Mouse (Mus musculus) frontal cortex, postnatal 36 days (tissue): ENCODE data around the gene Matn1.

Experiments used
- DNase-seq, 2 experiments: peaks; one replicate each; pipeline ENCODE4 v3.0.0; 2022; ENCODE audit warnings: low spot score in 2 of 2

The Matn1 gene

DNA sequence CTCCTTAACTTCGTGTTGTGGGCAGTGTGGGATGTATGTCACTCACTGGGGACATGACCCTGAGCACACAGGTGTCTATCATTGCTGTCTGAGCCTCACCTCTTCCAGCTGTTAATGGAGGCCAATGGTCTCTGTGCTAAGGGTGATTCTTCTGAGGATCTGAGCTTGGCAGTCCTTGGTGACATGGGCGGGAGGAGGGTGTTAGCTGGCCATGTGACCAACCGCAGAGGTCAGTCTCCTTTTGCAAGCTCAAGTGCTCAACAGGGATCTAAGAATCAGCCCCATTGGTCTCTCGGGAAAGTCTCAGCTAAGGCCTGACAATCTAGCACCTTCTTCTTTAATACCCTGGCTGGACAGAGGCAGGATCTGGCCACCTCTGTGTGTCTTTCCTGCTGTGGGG is 26.6 kb upstream of the Matn1 start:
- DNase-seq, result no peak

DNA sequence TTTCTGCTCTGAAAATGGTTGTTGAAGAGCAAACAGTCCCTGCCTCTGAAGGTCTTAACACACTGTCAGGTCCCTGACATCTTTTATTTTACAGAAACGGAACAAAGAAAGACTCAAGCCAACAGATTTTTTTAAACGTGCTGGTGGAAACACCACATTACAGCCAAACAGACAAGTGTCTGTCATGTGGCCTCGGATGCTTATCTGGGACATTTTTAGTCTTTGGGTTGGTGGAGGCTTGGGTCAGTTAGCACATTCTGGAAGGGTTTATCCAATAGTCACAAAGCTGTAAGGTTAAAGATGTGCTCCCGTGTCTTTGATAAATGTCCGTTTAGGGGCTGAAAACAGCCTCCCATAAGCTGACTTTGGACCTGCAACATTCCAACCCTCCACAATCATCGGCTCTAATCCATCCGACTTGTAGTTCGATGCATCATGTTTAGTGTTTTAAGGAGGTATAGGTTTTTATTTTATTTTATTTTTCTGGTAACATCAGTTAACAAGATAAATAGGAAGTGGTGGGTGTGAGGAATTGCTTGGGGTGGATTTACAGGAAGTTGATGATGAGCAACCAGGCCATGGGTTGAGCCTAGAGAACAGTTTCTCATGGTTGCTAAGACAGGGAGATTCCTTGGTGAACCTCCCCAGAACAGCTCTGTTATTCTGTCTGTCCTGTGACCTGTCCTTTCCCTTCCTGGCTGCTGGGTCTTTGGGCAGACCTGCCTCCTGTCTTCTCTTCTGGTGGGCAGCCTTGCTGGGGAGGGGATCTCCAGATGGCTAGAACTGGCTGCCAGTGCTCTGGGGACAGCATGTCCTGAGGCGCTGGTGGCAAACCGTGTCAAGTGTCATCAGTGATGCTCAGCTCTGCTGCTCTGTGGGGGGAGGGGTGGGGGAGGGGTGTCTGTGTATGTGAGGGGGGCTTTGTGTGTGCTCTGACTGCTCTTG is 25.1 kb upstream of the Matn1 start:
- DNase-seq, result no peak

DNA sequence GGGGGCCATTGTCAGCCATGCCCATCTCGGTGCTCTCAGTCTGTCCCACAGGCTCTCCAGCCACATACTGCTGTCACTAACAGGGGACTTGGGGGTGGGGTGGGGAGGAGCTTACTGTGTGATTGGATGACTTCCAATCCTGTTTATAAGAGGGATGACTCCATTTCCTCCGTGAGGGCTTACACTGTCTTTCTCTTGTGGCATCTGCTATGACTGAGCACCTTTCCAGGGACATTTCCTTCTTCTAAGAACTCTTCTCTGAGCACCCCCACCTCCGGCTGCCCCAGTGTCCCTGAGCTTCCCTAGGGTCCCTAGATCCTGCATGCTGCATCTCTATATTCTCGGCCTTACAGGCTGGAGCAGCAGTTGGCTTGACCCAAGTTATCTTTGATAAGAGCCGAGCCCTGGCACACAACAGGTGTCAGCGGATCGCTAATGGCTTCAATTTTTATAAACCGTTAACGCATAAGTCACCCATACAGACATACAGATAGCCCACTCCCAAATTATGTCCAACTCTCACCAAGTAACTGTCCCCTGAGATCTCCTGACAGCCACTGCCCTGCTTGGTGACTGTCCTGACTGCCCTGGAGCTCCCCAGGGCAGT is 24.3 kb upstream of the Matn1 start:
- DNase-seq, result no peak

DNA sequence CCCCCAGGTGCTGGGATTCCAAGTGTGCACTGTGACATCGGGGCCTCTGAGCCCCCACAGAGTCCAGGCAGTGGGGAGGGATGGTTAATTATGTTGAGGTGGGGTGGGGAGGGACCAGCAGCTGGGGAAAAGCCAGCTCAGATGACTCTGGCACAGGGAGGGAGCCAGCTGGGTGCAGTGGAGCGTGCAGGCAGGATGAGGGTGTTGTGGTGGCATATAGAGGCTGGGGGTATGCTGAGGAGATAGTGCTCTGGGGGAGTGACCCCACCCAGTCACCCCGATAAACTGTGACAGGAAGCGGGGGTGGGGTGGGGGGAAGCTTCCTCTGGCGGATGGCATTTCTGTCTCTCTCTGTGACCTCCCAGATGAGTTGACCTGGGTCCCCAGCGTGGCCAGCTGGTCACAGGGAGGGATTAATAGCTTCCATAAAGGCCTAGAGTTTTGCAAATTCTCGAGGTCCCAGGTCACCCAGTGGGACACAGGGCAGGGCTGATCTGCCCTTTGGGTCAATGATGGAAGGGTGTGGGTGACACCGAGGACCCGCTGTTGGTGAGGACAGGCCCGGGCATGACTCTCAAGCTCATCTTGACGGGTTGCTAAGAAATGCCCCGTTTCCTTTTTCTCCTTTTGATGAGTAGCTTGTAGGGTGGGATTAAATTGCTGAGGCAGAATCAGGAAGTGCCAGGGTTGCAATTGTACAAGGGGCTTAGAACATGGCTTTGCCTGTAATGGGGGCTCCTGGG is 23.1 kb upstream of the Matn1 start:
- DNase-seq, result no peak

DNA sequence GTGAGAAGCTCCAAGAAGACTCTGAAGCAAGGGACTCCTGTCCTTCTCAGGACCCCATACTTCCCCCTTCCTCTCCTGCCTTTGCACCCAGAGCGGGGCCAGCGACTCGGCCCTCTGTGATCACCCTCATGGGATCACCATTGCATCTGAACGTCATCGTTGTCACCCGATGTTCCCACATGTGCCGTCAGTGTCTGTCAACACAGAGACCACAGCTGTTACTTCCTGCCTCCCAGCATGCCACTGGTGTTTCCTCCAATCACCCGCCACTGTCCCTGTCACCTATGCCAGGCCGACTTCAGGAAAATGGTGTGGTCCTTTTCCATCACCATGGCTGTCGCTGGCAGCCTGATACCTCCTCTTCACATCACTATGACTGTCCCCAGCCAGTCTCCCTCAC is 22.2 kb upstream of the Matn1 start:
- DNase-seq, result no peak

DNA sequence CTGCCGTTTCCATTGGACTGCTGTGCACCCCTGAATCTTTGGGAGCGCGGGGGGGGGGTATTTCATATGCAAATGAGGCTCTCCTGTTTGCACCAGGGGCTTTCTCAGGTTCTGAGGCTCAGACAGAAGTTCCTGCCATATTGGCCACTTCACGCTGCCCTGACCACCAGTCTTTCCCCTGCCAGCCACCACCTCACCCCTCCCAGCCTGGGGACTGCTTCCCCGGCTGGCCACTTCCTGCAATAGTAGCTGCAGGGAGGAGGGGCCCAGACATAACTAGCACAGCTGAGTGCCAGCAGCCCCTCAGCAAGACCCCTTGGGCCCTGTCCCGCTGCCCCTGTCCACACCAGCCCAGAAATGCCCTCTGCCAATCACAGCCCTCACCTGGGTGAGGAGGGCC is 17.9 kb upstream of the Matn1 start:
- no peak for DNase-seq

DNA sequence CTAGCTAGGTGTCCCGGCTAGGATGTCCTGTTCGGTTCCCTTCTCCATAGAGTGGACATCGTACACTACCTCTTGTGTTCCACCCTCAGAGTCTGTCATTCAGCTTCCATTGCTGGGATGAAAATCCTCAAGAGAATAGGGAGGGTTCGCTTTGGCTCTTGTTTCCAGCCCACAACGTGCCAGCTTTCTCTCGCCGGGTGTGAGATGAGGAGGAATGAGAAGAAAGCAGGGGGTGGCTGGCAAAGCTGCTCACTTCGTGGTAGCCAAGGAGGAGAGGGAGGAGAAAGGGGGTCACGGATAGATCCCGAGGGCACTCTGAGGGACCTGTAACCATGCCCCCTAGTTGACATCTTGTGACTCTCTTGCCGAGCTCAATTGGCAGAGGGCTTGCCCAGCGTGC is 16.4 kb upstream of the Matn1 start:
- DNase-seq, result peak; percentile 42 to 53

DNA sequence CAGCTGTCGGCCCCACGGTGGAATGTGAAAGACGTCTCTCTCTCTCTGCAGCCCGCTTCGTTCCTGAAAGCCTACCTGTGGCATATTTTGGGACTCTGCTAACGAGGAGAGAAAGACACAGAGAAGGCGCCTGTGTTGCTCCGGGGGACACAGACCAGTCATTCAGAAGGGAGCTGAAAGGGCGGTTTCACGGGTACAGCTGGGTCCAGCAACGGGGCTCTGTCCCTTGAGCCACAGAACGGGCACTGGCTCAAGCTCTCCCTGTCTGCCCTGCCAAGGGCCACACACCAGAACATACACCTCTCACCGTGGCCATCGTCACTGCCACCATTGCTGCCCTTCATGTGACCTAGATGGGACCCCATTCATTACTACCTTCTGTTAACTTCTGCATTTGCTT is 1.5 kb upstream of the Matn1 start:
- DNase-seq, result no peak

DNA sequence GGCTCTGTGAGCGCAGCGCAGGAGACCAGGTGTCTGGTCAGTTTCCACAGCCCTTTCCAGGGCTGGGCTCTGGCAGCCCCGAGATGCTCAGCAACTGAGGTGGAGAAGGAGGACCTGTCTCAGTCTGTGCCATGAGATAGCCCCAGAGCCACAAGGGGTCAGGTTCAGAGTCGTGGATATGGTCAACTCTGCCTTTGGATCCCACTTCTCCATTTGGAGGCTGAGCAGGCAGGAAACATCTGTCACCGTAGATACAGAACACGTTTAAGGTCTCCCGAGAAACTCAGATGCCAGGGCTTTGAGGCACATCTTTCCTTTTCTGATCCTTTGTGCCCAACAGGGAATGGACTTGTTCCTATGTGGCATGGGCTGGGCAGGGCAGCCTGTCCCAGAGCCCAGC is 594 bp downstream of the Matn1 start:
- DNase-seq, result no peak

DNA sequence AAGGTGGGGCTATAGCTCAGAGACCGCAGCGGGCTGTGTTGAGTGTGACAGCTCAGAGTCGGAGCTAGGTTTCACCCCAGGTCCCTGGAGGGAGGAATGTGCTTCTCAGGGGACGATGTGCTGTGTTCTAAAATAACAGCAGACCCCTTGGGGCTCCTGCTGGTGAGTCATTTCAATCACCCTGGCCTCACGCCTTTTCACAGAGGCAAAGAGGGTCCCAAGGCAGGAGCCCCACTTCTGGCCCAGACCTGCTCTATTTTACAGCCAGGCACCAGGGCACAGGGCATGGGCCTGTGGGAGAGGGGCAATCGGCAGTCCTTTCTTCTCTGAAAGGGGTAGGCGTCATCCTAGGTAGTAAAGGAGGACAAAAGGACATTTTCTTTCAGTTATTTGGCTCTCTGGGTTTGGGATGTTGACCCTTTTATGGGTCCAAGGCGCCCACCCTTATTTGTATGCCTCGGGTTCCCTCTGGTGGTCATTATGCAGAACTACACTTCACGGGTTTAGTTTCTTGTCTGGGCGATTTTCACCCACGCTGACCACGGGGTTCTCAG is 3.0 kb downstream of the Matn1 start:
- peak in 1 of 2 experiments; percentile 26 for DNase-seq

DNA sequence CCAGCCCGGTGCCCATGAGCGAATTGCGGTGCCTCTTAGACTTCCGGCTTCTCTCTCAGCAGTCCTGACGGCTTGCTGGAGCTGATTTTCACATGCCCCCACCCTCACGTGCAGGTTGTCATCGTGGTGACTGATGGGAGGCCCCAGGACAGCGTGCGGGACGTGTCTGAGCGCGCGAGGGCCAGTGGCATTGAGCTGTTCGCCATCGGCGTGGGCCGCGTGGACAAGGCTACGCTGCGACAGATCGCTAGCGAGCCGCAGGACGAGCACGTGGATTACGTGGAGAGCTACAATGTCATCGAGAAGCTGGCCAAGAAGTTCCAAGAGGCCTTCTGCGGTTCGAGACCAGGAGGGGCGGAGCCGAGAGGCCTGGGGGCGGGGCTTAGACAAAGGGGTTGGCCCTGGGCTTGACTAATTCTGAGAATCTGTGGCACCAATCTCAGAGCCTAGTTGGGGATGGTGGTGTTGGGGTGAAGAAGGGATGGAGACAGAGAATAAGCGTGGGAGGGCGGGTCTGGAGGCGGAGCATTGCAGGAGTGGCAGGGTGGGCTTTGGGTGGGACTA is 5.7 kb downstream of the Matn1 start:
- no peak for DNase-seq

DNA sequence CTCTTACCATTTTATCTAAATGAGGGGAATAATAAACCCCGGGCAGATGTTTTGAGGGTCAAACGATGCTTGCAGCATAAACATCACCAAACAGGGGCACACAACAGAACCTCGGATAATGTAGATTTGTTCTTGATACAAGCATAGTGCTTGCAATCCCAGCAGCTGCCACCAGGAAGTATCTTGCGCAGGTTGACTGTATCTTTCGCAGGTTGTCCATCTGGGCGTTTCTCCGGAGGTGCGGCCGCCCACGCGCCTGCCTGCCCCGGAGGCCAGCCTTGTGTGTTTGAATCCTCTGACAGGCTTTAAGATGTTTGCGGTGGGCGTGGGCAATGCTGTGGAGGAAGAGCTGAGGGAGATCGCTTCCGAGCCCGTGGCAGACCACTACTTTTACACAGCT is 8.3 kb downstream of the Matn1 start:
- DNase-seq, result peak; percentile 36 to 49

DNA sequence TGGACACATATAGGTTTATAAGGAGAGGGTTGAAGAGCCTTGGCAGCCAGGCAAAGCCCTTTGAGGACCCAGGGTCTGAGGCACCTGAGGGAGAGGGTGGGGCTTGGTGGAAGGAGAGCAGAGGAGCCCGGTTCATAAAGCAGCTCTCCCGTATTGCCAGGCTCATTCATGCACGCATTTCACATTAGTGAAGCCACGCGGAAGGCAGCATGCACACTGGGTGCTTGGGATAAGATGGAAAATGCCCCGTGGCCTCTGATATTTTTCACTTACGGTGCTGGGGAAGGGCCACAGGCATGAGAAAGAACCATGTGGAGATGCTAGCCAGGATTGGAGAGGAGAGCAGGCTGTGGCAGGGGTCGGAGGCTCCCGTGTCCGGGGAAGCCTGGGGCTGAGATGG is 13.0 kb downstream of the Matn1 start:
- DNase-seq, result no peak

DNA sequence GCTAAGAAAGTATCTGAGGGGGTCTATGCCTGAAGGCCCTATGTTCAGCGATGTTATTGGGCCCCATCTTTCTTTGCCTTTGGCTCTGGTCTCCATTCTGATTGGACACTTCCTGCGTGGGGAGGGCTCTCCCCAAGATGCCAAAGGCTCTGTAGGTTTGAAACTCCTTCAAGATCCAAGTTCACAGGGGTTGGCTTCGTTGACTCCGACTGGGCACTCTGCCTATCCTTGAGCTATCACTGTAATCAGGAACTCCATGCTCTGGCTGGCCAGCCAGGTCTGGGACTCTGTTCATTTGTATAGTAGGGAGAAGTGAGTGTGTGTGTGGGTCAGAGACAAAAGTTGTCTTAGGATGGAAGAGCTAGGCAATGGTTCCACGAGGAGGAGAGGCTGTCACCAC is 14.6 kb downstream of the Matn1 start:
- DNase-seq, result no peak

DNA sequence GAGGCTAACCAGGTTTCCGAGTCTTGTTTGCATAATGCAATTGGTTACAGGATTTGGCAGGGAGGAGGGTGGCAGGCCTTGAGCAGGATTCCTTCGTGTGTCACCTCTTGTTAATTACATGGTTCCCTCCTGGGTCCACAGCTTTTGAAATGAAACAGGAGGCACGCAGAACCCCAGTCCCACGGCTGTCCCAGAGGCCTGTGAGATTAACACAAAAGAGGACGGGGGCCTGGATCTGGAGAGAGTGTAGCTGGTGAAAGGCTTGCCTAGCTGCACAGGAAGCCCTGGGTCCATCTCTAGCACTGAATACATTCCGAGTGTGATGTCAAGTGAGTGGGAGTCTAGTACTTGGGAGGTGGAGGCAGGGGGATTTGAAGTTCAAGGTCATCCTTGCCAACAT is 15.5 kb downstream of the Matn1 start:
- DNase-seq, result no peak

DNA sequence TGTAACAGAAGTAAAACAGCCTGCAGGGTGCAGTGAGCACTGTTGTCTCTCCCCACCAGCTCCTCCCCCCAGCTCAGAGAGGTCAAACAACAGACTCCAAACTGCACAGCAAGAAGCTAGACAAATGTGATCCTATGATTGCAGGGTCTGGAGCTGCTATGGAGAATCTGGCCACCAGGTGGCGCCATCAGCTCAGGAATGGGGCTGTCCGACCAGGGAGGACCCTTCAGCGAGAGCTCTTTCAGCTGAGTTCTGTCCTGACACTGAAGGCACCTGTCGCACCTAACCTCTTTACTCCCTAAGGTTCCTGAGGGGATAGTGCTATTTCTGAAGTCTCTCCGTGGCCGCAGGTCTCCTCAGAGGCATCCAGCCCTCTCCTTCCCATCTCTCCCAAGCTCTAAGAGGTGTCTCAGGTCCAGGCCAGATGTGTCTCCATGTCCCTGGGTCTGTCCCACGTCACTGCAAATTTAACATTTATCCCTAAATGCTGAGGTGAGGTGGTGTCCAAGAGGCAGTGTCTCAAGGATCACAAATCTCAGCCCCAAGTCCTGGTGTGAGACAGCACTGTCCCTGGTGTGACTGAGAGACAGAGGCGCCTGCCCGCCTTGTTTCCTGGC is 16.0 kb downstream of the Matn1 start:
- peak; percentile 88 to 90 for DNase-seq

DNA sequence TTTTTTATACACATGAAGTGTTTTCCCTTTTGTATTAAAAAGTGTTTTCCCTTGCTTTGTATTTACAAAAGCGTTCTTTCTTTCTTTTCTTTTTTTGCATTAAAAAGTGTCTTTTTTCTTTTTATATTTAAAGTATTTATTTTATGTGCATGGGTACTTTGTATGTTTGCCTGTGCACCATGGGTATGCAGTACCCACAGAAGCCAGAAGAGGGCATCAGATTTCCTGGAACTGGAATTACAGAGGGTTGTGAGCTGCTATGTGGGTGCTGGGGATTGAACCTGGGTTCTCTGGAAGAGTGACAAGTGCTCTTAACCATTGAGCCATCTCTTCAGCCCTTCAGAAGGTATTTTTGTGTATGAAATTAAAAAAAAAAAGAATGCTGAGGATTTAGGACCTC is 27.1 kb downstream of the Matn1 start:
- DNase-seq, result no peak

DNA sequence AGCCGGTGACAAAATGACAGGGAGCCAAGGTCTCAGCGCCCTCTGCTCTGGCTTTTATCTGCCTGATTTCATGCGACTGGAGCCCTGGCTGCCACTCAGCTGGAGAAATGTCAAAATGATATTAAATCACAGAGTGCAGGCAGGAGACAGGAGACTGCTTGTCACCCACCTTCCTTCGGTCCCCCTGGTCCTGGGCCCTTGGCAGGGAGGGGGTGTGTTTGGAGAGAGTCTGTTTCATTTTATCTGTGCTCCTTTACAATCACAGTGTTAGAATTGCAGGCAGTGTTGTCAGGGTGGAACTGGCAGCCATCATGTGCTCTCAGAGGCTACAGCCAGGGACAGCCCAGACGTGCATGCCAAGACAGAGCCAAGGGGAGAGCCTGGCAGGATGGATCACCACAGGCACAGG is 28.2 kb downstream of the Matn1 start:
- DNase-seq, result no peak

DNA sequence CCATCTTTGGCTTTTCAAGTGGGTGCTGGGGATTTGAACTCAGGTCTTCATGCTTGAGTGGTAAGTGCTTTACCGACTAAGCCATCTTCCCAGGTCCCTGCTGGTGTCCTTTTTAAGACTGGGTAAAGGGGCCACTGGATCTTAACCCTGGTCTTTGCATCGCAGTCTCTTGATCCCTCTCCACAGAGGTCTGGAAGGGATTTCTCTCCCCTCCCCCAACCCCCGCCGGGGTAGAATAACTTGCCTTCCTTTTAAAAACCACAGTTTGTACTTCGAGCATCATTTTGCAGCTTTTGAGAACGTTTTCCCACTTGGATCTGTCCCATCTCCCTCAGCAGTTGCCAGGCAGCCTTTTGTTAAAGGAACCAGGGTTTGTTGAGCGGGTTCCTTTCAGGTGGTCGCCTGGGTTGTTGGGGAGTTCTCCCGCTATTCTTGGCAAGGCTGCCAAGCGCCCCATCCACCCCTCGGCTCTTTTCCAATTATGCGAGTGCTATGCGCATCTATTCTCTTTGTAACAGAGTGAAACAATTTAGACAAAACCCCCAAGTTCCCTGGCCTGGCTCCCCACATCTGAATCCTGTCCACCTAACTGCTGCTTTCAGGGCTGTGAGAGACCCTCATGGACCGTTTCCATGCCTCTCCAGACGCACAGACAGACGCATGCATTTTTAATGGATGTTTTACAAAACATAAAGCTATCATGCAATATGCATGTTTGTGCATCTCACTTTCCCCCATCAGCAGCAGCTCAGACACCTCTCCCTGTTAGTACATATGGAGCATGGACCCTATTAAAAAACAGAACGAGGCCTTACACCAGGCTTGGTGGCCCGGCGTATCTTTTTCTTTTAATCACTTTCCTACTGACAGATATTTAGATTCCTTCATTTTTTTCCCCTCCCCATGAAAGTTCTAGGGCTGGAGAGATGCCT is 29.4 kb downstream of the Matn1 start:
- DNase-seq, result peak; percentile 26 to 57

DNA sequence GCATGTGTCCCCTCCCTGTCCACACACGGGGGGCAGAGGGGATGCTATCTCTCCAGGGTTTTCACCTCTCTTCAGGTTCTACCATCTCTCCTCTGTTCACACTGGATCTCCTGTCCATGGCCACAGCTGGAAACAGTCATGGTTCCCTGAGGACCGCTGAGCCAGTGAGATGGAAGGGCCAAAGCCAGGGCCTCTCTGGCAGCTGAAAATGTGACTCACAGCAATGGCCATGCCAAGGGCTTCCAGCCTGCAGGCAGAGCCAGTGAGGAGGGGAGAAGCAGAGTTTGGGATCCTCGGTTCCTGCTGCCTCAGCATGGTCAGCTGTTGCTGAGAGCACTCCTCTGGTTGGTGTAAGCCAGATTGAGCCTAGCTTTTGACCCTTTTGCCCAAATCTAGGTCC is 34.8 kb downstream of the Matn1 start:
- no peak for DNase-seq
